Mouse (Mus musculus): ENCODE measurements around the gene Setd2. TPM values are rescaled to one million over a fixed set of nuclear protein-coding genes. Genes with fewer than 3 reads are reported as not detected.

Gene Setd2
- polyA plus RNA-seq, 1 experiment from 2014 or later: 36.3 TPM

DNA sequence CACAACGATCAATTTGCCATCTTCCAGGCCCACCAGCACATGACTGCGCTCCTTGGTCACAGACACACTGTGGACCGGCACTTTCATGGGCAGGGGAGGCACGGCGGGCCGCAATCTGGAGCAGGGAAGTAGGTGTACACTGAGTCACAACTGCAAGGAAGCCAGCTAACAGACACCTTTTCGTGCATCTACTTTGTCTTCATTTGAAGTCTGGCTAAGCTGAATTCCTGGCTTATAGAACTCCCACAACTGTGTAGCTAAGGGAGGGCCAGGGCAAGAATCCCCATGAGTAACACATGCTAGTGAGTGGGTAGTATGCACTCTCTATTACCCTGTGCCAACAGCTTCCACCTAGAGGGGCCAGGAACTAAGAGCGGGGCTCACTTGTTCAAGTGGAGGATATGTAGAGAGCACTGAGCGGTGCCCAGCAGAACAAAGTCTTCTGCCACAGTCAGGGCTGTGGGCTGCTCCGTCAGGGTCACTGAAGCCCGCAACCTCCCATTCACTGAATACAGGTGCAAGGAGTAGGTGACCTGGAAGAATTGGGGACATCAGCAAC, 93.0 kb downstream of the Setd2 start:
- peaks cover 27% of the 10 kb centered on the region for H3K4me1 ChIP-seq (replicated peaks)
- WGBS: 62% methylated on average over 11 of the region's 11 CpGs
- H3K27me3 ChIP-seq: no peaks in the 10 kb centered on the region
- H3K36me3 ChIP-seq: peaks cover 27% of the 10 kb centered on the region
- no peaks in the 10 kb centered on the region for H3K9me3 ChIP-seq
- H3K4me3 ChIP-seq: peak overlapping the region; percentile 53
- H3K9ac ChIP-seq: peak overlapping the region; percentile 78
- H3K4me2 ChIP-seq: peak overlapping the region; percentile 97
- peak overlapping the region; percentile 88 for H3K27ac ChIP-seq (replicated peaks)
- ATAC-seq (ENCODE audit: low read depth): peak; percentile 10; the same call in 1 of the 2 replicates

DNA sequence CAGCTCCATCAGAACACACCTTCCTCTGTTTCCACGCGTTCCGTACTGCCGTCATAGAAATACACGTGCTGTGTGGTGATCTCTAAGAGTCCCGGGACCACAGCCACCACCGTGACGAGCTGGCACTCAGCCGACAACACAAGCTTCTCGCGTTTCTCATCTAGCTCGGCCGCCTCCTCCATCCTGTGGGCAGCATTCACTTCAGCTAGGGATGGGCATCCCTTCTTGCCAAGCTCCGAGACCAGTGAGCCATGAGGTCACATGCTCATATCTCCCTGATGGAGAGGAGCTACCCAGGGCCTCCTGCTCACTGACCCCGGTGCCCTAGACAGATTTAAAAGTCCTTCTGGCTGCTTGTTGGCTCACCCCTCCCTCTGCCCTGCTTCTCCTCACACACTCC, 97.8 kb downstream of the Setd2 start:
- Histone ChIP-seq H3K4me3 (no peak overlapping the region), H3K36me3 (0 out of 2 replicates have a peak, but pooled peaks cover 5% of the 10 kb centered on the region), H3K27me3 (peaks cover 21% of the 10 kb centered on the region), H3K9me3 (no peaks in the 10 kb centered on the region), H3K9ac (no peak overlapping the region), H3K4me2 (no peak overlapping the region), H3K4me1 (replicated peaks) (peaks cover 20% of the 10 kb centered on the region), H3K27ac (replicated peaks) (no peak overlapping the region)
- WGBS: 93% methylated on average over 15 of the region's 15 CpGs
- no peak for ATAC-seq (ENCODE audit: low read depth)

DNA sequence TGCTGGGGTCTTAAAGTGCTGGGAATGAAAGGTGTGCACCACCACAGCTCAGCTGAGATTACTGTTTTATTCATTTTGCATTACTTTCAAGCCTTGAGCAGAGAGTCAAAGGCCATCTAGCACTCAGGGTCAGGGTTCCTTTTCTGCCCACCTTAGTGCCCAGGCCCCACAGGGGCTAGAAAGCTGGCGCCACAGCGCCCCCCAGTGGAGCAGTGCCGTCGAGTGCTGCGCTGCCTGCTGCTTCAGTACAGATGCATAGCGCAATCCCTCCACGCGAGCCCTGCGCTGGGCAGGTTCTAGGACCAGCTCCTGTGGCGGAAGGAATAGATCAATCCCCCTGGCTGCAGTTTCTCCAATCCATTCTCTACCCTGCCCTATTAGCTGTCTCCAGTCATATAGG, 98.8 kb downstream of the Setd2 start:
- Histone ChIP-seq H3K4me1 (replicated peaks) (peaks cover 12% of the 10 kb centered on the region), H3K36me3 (0 out of 2 replicates have a peak, but pooled peaks cover 5% of the 10 kb centered on the region), H3K9me3 (no peaks in the 10 kb centered on the region), H3K27ac (replicated peaks) (no peak overlapping the region), H3K9ac (peak overlapping the region; percentile 56), H3K4me3 (peak overlapping the region; percentile 33), H3K27me3 (peaks cover 24% of the 10 kb centered on the region), H3K4me2 (peak overlapping the region; percentile 57)
- WGBS: 9% methylated on average over 10 of the region's 10 CpGs
- ATAC-seq (ENCODE audit: low read depth): 0 out of 2 replicates have a peak, but pooled peaks have one; percentile 21

DNA sequence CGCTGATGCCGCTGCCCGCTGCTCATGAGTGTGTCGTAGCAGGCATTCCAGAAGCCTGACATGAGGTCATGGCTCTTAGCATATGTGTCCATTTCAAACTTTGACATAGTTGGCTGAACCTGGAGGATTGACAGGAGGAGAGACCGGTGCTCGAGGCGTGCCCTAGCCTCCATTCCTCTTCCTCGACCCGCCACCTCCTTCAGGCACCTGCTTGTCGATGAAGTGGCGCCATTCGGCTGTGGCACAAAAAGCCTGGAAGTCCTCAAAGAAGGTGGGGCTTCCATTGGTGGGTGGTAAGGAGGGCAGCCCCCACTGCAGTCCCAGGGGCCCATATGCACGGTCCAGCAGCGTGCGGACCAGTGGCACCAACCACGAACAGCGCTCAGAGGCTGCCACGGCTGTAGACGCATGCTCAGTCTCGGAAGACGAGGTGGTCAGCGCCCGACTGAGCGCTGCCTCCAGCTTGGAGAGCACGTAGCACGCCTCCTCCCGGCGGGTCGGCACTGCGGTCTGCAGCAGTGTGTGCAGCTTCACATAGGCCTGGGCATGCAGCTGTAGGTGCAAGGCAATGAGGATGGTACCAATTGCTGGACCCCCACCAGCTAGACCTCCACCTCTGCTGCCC, 99.4 kb downstream of the Setd2 start:
- peak overlapping the region; percentile 33 for H3K4me3 ChIP-seq
- no peak overlapping the region for H3K27ac ChIP-seq (replicated peaks)
- 0 out of 2 replicates have a peak, but pooled peaks cover 4% of the 10 kb centered on the region for H3K36me3 ChIP-seq
- H3K27me3 ChIP-seq: peaks cover 24% of the 10 kb centered on the region
- WGBS: 13% methylated on average over 30 of the region's 30 CpGs
- H3K4me1 ChIP-seq (replicated peaks): peaks cover 12% of the 10 kb centered on the region
- no peaks in the 10 kb centered on the region for H3K9me3 ChIP-seq
- H3K4me2 ChIP-seq: peak overlapping the region; percentile 57
- peak; percentile 60 for ATAC-seq (ENCODE audit: low read depth)
- H3K9ac ChIP-seq: peak overlapping the region; percentile 56

GRCm38 (mm10) chr9:110632671-110633070, 100.3 kb downstream of the Setd2 start:
- Histone ChIP-seq H3K4me3 (no peak overlapping the region), H3K36me3 (no peaks in the 10 kb centered on the region), H3K27me3 (peaks cover 24% of the 10 kb centered on the region), H3K27ac (replicated peaks) (no peak overlapping the region), H3K4me2 (no peak overlapping the region), H3K9ac (no peak overlapping the region), H3K4me1 (replicated peaks) (peaks cover 12% of the 10 kb centered on the region), H3K9me3 (no peaks in the 10 kb centered on the region)
- ATAC-seq (ENCODE audit: low read depth): no peak
- WGBS: 83% methylated on average over 15 of the region's 15 CpGs

- H3K4me2 ChIP-seq: no peak overlapping the region
- ATAC-seq (ENCODE audit: low read depth): no peak
- H3K4me1 ChIP-seq (replicated peaks): peaks cover 12% of the 10 kb centered on the region
- no peak overlapping the region for H3K27ac ChIP-seq (replicated peaks)
- no peaks in the 10 kb centered on the region for H3K9me3 ChIP-seq
- 86% methylated on average over 17 of the region's 17 CpGs for WGBS
- H3K9ac ChIP-seq: no peak overlapping the region
- H3K36me3 ChIP-seq: no peaks in the 10 kb centered on the region
- H3K4me3 ChIP-seq: no peak overlapping the region
- peaks cover 24% of the 10 kb centered on the region for H3K27me3 ChIP-seq
These were observed 101.5 kb downstream of the Setd2 start for GRCm38 (mm10) chr9:110633882-110634281.

- H3K9me3 ChIP-seq: no peaks in the 10 kb centered on the region
- H3K36me3 ChIP-seq: no peaks in the 10 kb centered on the region
- H3K4me2 ChIP-seq: no peak overlapping the region
- peaks cover 24% of the 10 kb centered on the region for H3K27me3 ChIP-seq
- H3K4me3 ChIP-seq: no peak overlapping the region
- no peak overlapping the region for H3K9ac ChIP-seq
- WGBS: 8% methylated on average over 19 of the region's 19 CpGs
- peaks cover 12% of the 10 kb centered on the region for H3K4me1 ChIP-seq (replicated peaks)
- 0 out of 2 replicates have a peak, but pooled peaks have one; percentile 8 for ATAC-seq (ENCODE audit: low read depth)
- H3K27ac ChIP-seq (replicated peaks): no peak overlapping the region
These were observed 102.8 kb downstream of the Setd2 start for GRCm38 (mm10) chr9:110635225-110635624.

DNA sequence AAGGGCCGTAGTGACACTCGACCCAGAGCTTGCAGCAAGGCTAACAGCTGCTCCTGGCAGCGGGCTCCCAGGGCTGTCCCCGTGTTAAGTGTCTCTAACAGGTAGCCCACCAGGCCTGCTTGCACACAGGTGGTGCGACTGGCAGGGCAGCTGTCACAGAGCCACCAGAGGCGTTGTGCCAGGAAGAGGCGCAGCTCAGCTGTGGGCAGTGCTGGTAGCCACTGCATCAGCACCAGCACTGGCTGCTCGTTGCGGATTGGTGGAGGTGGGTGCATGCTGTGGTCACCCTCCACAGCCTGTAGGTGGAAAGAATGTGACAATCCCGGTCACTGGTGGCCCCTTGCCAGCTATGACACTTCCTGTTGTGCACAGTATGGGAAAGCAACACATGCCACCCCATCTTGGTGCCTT, 106.2 kb downstream of the Setd2 start:
- Histone ChIP-seq H3K36me3 (no peaks in the 10 kb centered on the region), H3K4me2 (no peak overlapping the region), H3K9me3 (no peaks in the 10 kb centered on the region), H3K27me3 (0 out of 2 replicates have a peak, but pooled peaks cover 3% of the 10 kb centered on the region), H3K4me3 (no peak overlapping the region), H3K4me1 (replicated peaks) (no peaks in the 10 kb centered on the region; the same call in 1 of the 2 replicates), H3K27ac (replicated peaks) (no peak overlapping the region), H3K9ac (no peak overlapping the region)
- 83% methylated on average over 10 of the region's 10 CpGs for WGBS
- ATAC-seq (ENCODE audit: low read depth): no peak

- H3K27me3 ChIP-seq: no peaks in the 10 kb centered on the region
- no peak for ATAC-seq (ENCODE audit: low read depth)
- no peaks in the 10 kb centered on the region for H3K36me3 ChIP-seq
These were observed 108.6 kb downstream of the Setd2 start for GRCm38 (mm10) chr9:110641006-110641405.

DNA sequence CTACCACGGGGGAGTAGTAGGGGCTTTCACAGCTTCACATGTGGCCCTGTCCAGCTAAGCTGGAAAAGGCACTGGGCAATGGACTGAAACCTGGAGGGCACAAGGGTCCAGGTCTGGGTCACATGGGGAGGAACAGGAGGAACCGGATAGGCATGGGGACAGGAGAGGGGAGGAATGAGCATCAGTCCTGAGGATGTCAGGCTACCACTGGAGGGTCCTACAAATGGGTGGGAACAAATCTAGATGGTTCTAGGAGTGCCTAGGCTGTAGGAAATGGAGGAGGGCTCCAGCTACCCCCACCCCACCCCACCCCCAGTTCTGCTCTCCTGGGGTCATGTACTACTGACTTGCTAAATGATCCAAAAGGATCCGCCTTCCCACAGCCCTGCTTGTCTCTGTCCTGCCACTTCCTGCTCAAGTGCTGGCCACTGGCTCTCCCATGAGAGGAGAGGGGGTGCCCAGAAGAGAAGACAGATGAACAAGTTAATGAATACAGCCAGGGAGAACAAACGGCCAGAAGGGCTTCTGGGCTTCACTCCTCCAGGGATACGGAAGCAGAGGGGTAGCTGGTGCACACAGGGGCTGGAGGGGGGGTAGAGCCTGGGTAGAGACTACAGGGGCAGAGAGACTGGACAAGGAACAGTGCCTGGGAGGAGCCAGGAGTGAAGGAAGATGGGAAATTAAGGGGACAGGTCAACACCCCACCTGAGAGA, 110.6 kb downstream of the Setd2 start:
- Histone ChIP-seq H3K27me3 (no peaks in the 10 kb centered on the region), H3K4me1 (replicated peaks) (no peaks in the 10 kb centered on the region), H3K36me3 (no peaks in the 10 kb centered on the region), H3K9me3 (no peaks in the 10 kb centered on the region), H3K27ac (replicated peaks) (no peak overlapping the region), H3K4me3 (no peak overlapping the region), H3K9ac (no peak overlapping the region), H3K4me2 (no peak overlapping the region)
- no peak for ATAC-seq (ENCODE audit: low read depth)
- WGBS: 45% methylated on average over 5 of the region's 5 CpGs

More at GRCm38 (mm10) chr9:110641006-110641405, 108.6 kb downstream of the Setd2 start:
- Histone ChIP-seq H3K9me3 (no peaks in the 10 kb centered on the region), H3K9ac (no peak overlapping the region), H3K27ac (replicated peaks) (no peak overlapping the region), H3K4me1 (replicated peaks) (no peaks in the 10 kb centered on the region), H3K4me2 (no peak overlapping the region), H3K4me3 (no peak overlapping the region)
- whole genome bisulfite sequencing: 86% methylated on average over 5 of the region's 5 CpGs

DNA sequence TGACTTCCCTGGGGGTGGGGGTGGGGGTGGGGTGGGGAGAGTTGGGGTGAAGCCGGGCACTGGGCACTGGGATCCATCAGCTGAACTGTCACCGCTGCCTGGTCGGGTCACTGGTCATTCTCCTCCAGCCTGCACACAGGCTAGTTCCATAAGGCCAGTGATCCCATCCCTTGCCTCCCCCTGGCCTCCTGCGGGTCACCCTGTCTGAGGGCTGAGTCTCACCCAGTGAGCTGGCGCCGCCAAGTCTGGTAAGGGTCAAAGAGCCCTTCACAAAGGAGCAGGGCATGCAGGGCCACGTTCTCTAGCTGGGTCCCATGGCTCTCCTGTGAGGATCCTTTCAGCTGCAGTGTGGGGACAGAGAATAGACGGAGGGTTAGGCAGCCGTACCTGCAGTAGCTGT, 111.4 kb downstream of the Setd2 start:
- H3K27me3 ChIP-seq: no peaks in the 10 kb centered on the region
- H3K4me3 ChIP-seq: no peak overlapping the region
- no peaks in the 10 kb centered on the region for H3K4me1 ChIP-seq (replicated peaks)
- H3K36me3 ChIP-seq: no peaks in the 10 kb centered on the region
- no peak for ATAC-seq (ENCODE audit: low read depth)
- H3K9ac ChIP-seq: no peak overlapping the region
- WGBS: 75% methylated on average over 9 of the region's 9 CpGs
- no peak overlapping the region for H3K4me2 ChIP-seq
- no peak overlapping the region for H3K27ac ChIP-seq (replicated peaks)
- no peaks in the 10 kb centered on the region for H3K9me3 ChIP-seq

GRCm38 (mm10) chr9:110644295-110644694, 111.9 kb downstream of the Setd2 start:
- H3K27me3 ChIP-seq: no peaks in the 10 kb centered on the region
- ATAC-seq (ENCODE audit: low read depth): no peak
- no peak overlapping the region for H3K4me3 ChIP-seq
- H3K27ac ChIP-seq (replicated peaks): no peak overlapping the region
- WGBS: 85% methylated on average over 10 of the region's 10 CpGs
- H3K9ac ChIP-seq: no peak overlapping the region
- peaks cover 3% of the 10 kb centered on the region for H3K4me1 ChIP-seq (replicated peaks)
- no peak overlapping the region for H3K4me2 ChIP-seq
- H3K36me3 ChIP-seq: no peaks in the 10 kb centered on the region
- H3K9me3 ChIP-seq: no peaks in the 10 kb centered on the region
